Mouse (Mus musculus): ENCODE measurements around the gene Gucy1b2.
A peak's percentile ranks its signal among the peaks of the same experiment; 100 is the strongest.

Gene Gucy1b2

GRCm38 (mm10) chr14:62443840-62444430, 12.2 kb downstream of the Gucy1b2 start:
- no peak for DNase-seq

- no peak for DNase-seq
Observed at GRCm38 (mm10) chr14:62442971-62443370, 13.1 kb downstream of the Gucy1b2 start.

DNA sequence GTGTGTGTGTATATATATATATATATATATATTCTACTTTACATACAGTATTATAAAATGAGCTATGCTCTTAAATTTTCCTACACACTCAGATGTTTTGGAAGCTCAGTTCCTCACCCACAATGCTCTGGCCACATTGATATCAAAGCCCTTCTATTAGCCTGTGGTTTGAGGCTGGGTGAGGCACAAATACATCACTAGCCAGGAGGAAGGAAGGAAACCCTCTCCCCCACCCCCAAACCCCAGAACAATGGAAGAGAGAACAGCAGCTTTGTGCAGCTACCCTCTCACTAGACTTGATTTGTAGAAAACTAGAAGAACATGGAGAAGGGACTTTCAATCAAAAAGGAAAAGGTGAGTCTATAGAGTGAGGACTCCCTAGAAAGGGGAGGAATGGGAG, 16.1 kb downstream of the Gucy1b2 start:
- no peak for DNase-seq

GRCm38 (mm10) chr14:62438236-62438635, 17.9 kb downstream of the Gucy1b2 start:
- no peak for DNase-seq

GRCm38 (mm10) chr14:62437806-62438205, 18.3 kb downstream of the Gucy1b2 start:
- no peak for DNase-seq

GRCm38 (mm10) chr14:62425277-62425691, 30.8 kb downstream of the Gucy1b2 start:
- no peak for DNase-seq

- DNase-seq = no peak
Observed at GRCm38 (mm10) chr14:62422265-62422664, 33.8 kb downstream of the Gucy1b2 start.

DNA sequence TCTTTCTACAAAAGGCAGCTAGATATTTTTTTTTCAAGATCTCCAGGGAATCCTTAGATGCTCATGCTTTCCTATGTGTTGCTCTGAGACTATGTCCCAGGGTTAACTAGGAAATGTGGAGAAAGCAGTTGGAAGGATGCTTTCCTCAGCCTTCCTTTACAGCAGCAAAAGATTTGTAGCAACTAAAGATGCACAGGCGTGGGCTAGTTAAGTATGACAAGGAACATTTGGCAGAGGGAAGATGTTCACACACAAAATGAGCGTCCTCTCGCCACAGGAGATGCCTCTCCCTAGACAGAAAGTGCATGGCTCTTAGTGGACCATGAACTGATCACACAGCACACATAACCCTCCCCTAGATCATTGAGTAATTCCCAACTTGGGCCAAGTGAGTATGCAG, 38.6 kb downstream of the Gucy1b2 start:
- DNase-seq = no peak

DNA sequence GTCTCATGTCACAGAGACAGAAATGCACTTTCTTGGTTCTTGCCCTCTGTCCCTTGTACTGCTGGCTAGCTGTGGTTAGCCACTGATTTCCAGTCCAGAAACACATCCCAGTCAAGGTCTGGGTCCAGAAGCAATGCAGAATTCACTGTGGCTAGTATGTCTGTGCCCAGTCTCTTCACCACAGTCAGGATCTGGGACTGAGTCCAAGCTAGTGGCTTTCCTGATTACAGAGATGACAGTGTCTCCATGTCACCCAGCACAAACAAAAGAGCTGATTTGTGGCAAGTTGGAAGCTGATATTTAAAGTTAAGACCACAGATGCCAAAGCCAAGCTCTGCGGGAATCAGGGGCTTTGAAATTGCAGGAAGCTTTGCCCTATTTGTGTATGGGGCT, 39.4 kb downstream of the Gucy1b2 start:
- no peak for DNase-seq

- no peak for DNase-seq
Observed at GRCm38 (mm10) chr14:62416007-62416741, 39.9 kb downstream of the Gucy1b2 start.

- DNase-seq = no peak
Observed at GRCm38 (mm10) chr14:62395346-62395745, 60.7 kb downstream of the Gucy1b2 start.

- no peak for DNase-seq
Observed at GRCm38 (mm10) chr14:62392754-62393153, 63.3 kb downstream of the Gucy1b2 start.

- DNase-seq = no peak
Observed at GRCm38 (mm10) chr14:62389729-62390536, 66.2 kb downstream of the Gucy1b2 start.

GRCm38 (mm10) chr14:62389064-62389728, 66.9 kb downstream of the Gucy1b2 start:
- no peak for DNase-seq

- DNase-seq = no peak
Observed at GRCm38 (mm10) chr14:62383786-62384299, 72.2 kb downstream of the Gucy1b2 start.

- no peak for DNase-seq
Observed at GRCm38 (mm10) chr14:62383109-62383508, 73.0 kb downstream of the Gucy1b2 start.

DNA sequence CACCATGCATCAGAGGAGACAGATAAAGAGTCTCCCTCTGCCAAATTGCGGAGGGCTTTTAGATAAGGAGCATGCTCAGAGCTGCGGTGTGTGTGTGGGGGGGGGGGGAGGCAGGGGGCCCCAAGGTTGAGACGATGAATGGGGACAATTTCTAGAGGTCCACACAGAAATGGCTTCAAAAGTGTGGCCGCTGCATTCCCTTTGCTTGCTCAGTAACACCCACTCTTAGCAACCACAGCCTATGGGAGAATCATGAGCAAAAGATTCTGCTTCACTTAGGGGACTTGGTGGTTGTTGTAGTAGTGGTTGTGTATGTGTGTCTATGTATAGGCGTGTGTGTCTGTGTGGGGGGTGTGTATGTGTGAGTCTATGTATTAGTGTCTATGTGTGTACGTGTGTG, 75.5 kb downstream of the Gucy1b2 start:
- no peak for DNase-seq

DNA sequence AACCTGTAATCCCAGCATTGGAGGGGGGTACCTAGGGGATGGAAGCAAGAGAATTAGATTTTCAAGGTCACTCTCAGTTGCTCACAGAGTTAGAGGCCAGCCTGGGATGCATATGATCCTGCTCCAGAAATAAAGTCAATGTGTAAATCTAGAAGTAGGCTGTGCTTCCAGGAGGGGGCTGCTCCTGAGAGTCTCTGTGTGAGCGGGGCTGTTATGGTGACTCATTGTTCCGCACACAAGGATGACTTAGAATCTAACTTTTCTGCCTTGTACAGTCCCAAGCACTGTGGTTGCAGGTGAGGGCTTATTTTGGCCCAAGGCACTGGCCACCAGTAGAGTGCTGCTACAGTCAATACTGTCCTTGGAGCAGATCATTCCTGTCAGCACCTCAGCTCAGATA, 76.7 kb downstream of the Gucy1b2 start:
- DNase-seq = no peak

DNA sequence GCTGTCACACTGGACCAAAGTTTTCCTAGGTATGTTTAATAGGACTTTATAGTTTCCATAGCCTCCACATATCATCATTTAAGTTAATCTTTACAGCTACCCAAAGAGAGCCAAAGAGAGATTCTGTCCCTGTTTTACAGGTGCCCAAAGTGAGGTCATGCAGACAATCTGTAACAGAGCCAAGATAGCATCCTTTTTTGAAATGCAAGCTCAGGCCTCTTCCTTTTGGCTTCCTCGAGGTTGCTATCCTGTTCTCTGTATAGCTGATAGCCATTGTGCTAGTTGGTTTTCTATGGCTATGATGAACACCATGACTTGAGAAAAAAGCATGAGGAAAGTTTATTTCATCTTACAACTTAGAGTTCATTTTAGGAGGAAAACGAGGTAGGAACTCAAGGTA, 80.0 kb downstream of the Gucy1b2 start:
- no peak for DNase-seq

GRCm38 (mm10) chr14:62375694-62376093, 80.4 kb downstream of the Gucy1b2 start:
- peak in 1 of 2 experiments; percentile 15 for DNase-seq

DNA sequence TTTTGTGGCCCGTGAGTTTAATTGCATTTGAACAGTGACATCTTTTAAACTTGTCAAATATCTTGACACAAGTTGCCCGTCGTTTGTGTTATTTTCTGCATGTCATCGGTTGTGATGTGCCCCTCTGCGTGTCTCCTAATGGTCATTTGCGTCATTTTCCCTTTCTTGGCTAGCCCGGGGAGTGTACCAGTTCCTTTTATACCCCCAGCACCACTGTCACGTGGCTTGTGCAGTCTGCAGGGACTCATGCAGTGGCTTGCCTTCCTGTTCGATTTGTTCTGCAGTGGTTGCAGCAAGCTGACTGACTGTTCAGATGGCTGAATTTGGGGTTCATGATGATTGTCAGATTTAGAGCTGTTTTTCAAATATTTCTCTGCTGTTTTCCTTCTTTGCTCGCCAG, 82.1 kb downstream of the Gucy1b2 start:
- no peak for DNase-seq

DNA sequence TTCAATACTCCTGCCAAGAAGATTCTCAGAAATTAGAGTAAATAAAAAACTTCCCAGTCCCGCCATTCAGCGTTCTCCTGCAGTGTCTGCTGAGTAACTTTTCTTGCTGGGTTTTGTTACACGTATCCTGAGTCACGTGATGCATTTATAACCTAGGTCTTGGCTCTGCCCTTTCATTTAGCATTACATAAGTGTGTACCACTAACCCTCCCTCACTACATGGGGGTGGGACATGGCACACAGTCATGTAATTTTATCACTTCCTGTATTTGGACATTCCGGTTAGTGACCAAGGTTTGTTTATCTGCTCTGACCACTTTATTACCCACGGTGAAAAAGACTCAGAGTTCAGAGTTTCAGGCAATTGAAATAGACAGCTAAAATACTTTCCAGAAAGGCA, 85.3 kb downstream of the Gucy1b2 start:
- DNase-seq = peak; percentile 39 to 54

DNA sequence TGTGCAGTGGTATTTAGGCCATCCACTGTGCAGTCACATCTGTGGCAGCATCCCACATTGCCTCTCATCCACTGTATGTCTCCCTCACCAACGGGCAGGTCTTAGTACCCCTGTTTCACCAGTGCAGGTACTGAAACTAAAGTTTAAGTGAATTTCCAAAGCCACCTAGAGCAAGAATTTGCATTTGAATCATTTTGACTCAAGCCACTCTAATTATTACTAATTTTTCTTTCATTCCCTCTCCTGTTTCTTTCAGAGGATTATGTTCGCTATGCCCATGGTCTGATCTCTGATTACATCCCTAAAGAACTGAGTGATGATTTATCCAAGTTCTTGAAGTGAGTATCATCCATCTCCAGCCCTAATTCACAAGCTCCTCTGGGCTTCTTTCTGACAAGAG, 92.3 kb downstream of the Gucy1b2 start:
- DNase-seq = no peak

All from kidney, postnatal 4 days (tissue).